Mouse (Mus musculus): ENCODE results near the gene Olfr1417. TPM values are rescaled to one million over a fixed set of nuclear protein-coding genes. Genes with fewer than 3 reads are reported as not detected.

The Olfr1417 gene
- polyA plus RNA-seq, 1 experiment from 2014 or later = 0.12 TPM

GRCm38 (mm10) chr19:11808452-11808851 lies 30.6 kb downstream of the Olfr1417 start:
- no peak overlapping the region for H3K27ac ChIP-seq (replicated peaks)
- WGBS = 87% methylated on average over 2 of the region's 2 CpGs
- no peaks in the 10 kb centered on the region for H3K27me3 ChIP-seq
- no peaks in the 10 kb centered on the region for H3K9me3 ChIP-seq
- no peaks in the 10 kb centered on the region for H3K36me3 ChIP-seq
- no peak overlapping the region for H3K4me2 ChIP-seq
- H3K4me3 ChIP-seq = no peak overlapping the region
- H3K4me1 ChIP-seq (replicated peaks) = peaks cover 9% of the 10 kb centered on the region
- ATAC-seq (ENCODE audit: low FRiP score, low read depth) = no peak
- H3K9ac ChIP-seq = no peak overlapping the region

GRCm38 (mm10) chr19:11807822-11808221 lies 31.2 kb downstream of the Olfr1417 start:
- no peaks in the 10 kb centered on the region for H3K9me3 ChIP-seq
- 30% methylated on average over 6 of the region's 6 CpGs for WGBS

GRCm38 (mm10) chr19:11807251-11807650 lies 31.8 kb downstream of the Olfr1417 start:
- Histone ChIP-seq H3K9ac (no peak overlapping the region), H3K4me2 (no peak overlapping the region), H3K27ac (replicated peaks) (no peak overlapping the region), H3K9me3 (no peaks in the 10 kb centered on the region), H3K27me3 (no peaks in the 10 kb centered on the region), H3K4me1 (replicated peaks) (peaks cover 8% of the 10 kb centered on the region), H3K36me3 (no peaks in the 10 kb centered on the region; the same call in 1 of the 2 replicates), H3K4me3 (no peak overlapping the region)
- no peak for ATAC-seq (ENCODE audit: low FRiP score, low read depth)
- WGBS = 63% methylated on average over 2 of the region's 2 CpGs

More at GRCm38 (mm10) chr19:11807822-11808221, 31.2 kb downstream of the Olfr1417 start:
- Histone ChIP-seq H3K27ac (replicated peaks) (no peak overlapping the region), H3K4me2 (no peak overlapping the region), H3K4me3 (no peak overlapping the region), H3K36me3 (no peaks in the 10 kb centered on the region; the same call in 1 of the 2 replicates), H3K9ac (no peak overlapping the region), H3K27me3 (no peaks in the 10 kb centered on the region), H3K4me1 (replicated peaks) (peaks cover 9% of the 10 kb centered on the region)
- no peak for ATAC-seq (ENCODE audit: low FRiP score, low read depth)

- Histone ChIP-seq H3K9ac (no peak overlapping the region), H3K4me3 (no peak overlapping the region)
These were observed 34.6 kb downstream of the Olfr1417 start for GRCm38 (mm10) chr19:11804423-11804822.

GRCm38 (mm10) chr19:11800531-11801315 lies 38.3 kb downstream of the Olfr1417 start:
- 87% methylated on average over 8 of the region's 8 CpGs for WGBS

More at GRCm38 (mm10) chr19:11804423-11804822, 34.6 kb downstream of the Olfr1417 start:
- H3K9me3 ChIP-seq = no peaks in the 10 kb centered on the region
- no peaks in the 10 kb centered on the region for H3K27me3 ChIP-seq
- H3K4me2 ChIP-seq = no peak overlapping the region
- no peaks in the 10 kb centered on the region for H3K4me1 ChIP-seq (replicated peaks)
- no peak for ATAC-seq (ENCODE audit: low FRiP score, low read depth)
- 72% methylated on average over 1 of the region's 1 CpGs for WGBS
- no peaks in the 10 kb centered on the region; the same call in 1 of the 2 replicates for H3K36me3 ChIP-seq
- no peak overlapping the region for H3K27ac ChIP-seq (replicated peaks)

GRCm38 (mm10) chr19:11794447-11794846 lies 44.6 kb downstream of the Olfr1417 start:
- no peak for ATAC-seq (ENCODE audit: low FRiP score, low read depth)
- Histone ChIP-seq H3K4me3 (no peak overlapping the region), H3K9me3 (no peaks in the 10 kb centered on the region), H3K36me3 (no peaks in the 10 kb centered on the region), H3K4me2 (no peak overlapping the region), H3K27ac (replicated peaks) (no peak overlapping the region), H3K4me1 (replicated peaks) (no peaks in the 10 kb centered on the region), H3K27me3 (no peaks in the 10 kb centered on the region), H3K9ac (no peak overlapping the region)
- 90% methylated on average over 6 of the region's 6 CpGs for WGBS

More at GRCm38 (mm10) chr19:11800531-11801315, 38.3 kb downstream of the Olfr1417 start:
- no peak overlapping the region for H3K4me2 ChIP-seq
- no peak overlapping the region for H3K4me3 ChIP-seq
- no peak overlapping the region for H3K9ac ChIP-seq
- H3K4me1 ChIP-seq (replicated peaks) = no peaks in the 10 kb centered on the region
- no peak for ATAC-seq (ENCODE audit: low FRiP score, low read depth)
- no peaks in the 10 kb centered on the region for H3K27me3 ChIP-seq
- H3K36me3 ChIP-seq = no peaks in the 10 kb centered on the region; the same call in 1 of the 2 replicates
- H3K27ac ChIP-seq (replicated peaks) = no peak overlapping the region
- no peaks in the 10 kb centered on the region for H3K9me3 ChIP-seq

GRCm38 (mm10) chr19:11793741-11794359 lies 45.2 kb downstream of the Olfr1417 start:
- no peaks in the 10 kb centered on the region for H3K9me3 ChIP-seq
- H3K9ac ChIP-seq = no peak overlapping the region
- H3K27me3 ChIP-seq = no peaks in the 10 kb centered on the region
- H3K36me3 ChIP-seq = 0 out of 2 replicates have a peak, but pooled peaks cover 4% of the 10 kb centered on the region
- H3K4me1 ChIP-seq (replicated peaks) = no peaks in the 10 kb centered on the region
- no peak overlapping the region for H3K27ac ChIP-seq (replicated peaks)
- 82% methylated on average over 2 of the region's 2 CpGs for WGBS
- ATAC-seq (ENCODE audit: low FRiP score, low read depth) = no peak
- no peak overlapping the region for H3K4me3 ChIP-seq
- no peak overlapping the region for H3K4me2 ChIP-seq

- Histone ChIP-seq H3K4me3 (no peak overlapping the region), H3K4me1 (replicated peaks) (no peaks in the 10 kb centered on the region), H3K27me3 (no peaks in the 10 kb centered on the region), H3K9me3 (no peaks in the 10 kb centered on the region), H3K27ac (replicated peaks) (no peak overlapping the region), H3K36me3 (peaks cover 13% of the 10 kb centered on the region; the same call in 1 of the 2 replicates), H3K9ac (no peak overlapping the region), H3K4me2 (no peak overlapping the region)
- WGBS = 71% methylated on average over 5 of the region's 5 CpGs
- no peak for ATAC-seq (ENCODE audit: low FRiP score, low read depth)
These were observed 47.2 kb downstream of the Olfr1417 start for GRCm38 (mm10) chr19:11791825-11792224.

- no peaks in the 10 kb centered on the region for H3K4me1 ChIP-seq (replicated peaks)
- no peak overlapping the region for H3K27ac ChIP-seq (replicated peaks)
- no peak overlapping the region for H3K9ac ChIP-seq
- no peak for ATAC-seq (ENCODE audit: low FRiP score, low read depth)
- no peak overlapping the region for H3K4me2 ChIP-seq
- H3K36me3 ChIP-seq = peaks cover 25% of the 10 kb centered on the region
- no peaks in the 10 kb centered on the region for H3K9me3 ChIP-seq
- 91% methylated on average over 6 of the region's 6 CpGs for WGBS
- H3K27me3 ChIP-seq = no peaks in the 10 kb centered on the region
- no peak overlapping the region for H3K4me3 ChIP-seq
These were observed 50.1 kb downstream of the Olfr1417 start for GRCm38 (mm10) chr19:11788876-11789275.

GRCm38 (mm10) chr19:11787826-11788225 lies 51.2 kb downstream of the Olfr1417 start:
- Histone ChIP-seq H3K4me3 (no peak overlapping the region), H3K9ac (no peak overlapping the region), H3K36me3 (peaks cover 28% of the 10 kb centered on the region), H3K27me3 (no peaks in the 10 kb centered on the region), H3K27ac (replicated peaks) (no peak overlapping the region), H3K9me3 (no peaks in the 10 kb centered on the region), H3K4me2 (no peak overlapping the region), H3K4me1 (replicated peaks) (no peaks in the 10 kb centered on the region)
- no peak for ATAC-seq (ENCODE audit: low FRiP score, low read depth)
- WGBS = 90% methylated on average over 6 of the region's 6 CpGs

- Histone ChIP-seq H3K4me1 (replicated peaks) (no peaks in the 10 kb centered on the region), H3K27ac (replicated peaks) (no peak overlapping the region), H3K4me2 (no peak overlapping the region), H3K9me3 (no peaks in the 10 kb centered on the region), H3K36me3 (peaks cover 28% of the 10 kb centered on the region), H3K9ac (no peak overlapping the region), H3K4me3 (no peak overlapping the region), H3K27me3 (no peaks in the 10 kb centered on the region)
- ATAC-seq (ENCODE audit: low FRiP score, low read depth) = no peak
- 92% methylated on average over 14 of the region's 14 CpGs for WGBS
These were observed 53.4 kb downstream of the Olfr1417 start for GRCm38 (mm10) chr19:11785409-11786154.
